Mouse (Mus musculus): ENCODE measurements around the gene Wnk2. TPM values are rescaled to one million over a fixed set of nuclear protein-coding genes. Genes with fewer than 3 reads are reported as not detected.
"Not testable (repeated sequence)": the region's sequence is repeated elsewhere in the genome, so short reads cannot be mapped to it uniquely, and the experiment has no call there.

Wnk2 gene
- total RNA-seq, 4 experiments from 2014 or later, result 115 to 126 (median 123) TPM

- no peak for DNase-seq (ENCODE audit: low spot score in 2 of 2)
Observed at GRCm38 (mm10) chr13:49096826-49097225, 51.0 kb downstream of the Wnk2 start.

- DNase-seq (ENCODE audit: low spot score in 2 of 2), result no peak
Observed at GRCm38 (mm10) chr13:49094667-49095066, 53.1 kb downstream of the Wnk2 start.

GRCm38 (mm10) chr13:49093471-49093891, 54.3 kb downstream of the Wnk2 start:
- no peak for DNase-seq (ENCODE audit: low spot score in 2 of 2)

- no peak for DNase-seq (ENCODE audit: low spot score in 2 of 2)
Observed at GRCm38 (mm10) chr13:49092596-49092995, 55.2 kb downstream of the Wnk2 start.

GRCm38 (mm10) chr13:49090176-49090575, 57.6 kb downstream of the Wnk2 start:
- DNase-seq (ENCODE audit: low spot score in 2 of 2), result no peak

- no peak for DNase-seq (ENCODE audit: low spot score in 2 of 2)
Observed at GRCm38 (mm10) chr13:49088874-49089273, 58.9 kb downstream of the Wnk2 start.

- DNase-seq (ENCODE audit: low spot score in 2 of 2), result no peak
Observed at GRCm38 (mm10) chr13:49087420-49087819, 60.4 kb downstream of the Wnk2 start.

- no peak for DNase-seq (ENCODE audit: low spot score in 2 of 2)
Observed at GRCm38 (mm10) chr13:49086431-49086830, 61.4 kb downstream of the Wnk2 start.

GRCm38 (mm10) chr13:49085211-49085610, 62.6 kb downstream of the Wnk2 start:
- DNase-seq (ENCODE audit: low spot score in 2 of 2), result no peak

GRCm38 (mm10) chr13:49084781-49085180, 63.0 kb downstream of the Wnk2 start:
- DNase-seq (ENCODE audit: low spot score in 2 of 2), result no peak

- DNase-seq (ENCODE audit: low spot score in 2 of 2), result no peak
Observed at GRCm38 (mm10) chr13:49083941-49084340, 63.9 kb downstream of the Wnk2 start.

- DNase-seq (ENCODE audit: low spot score in 2 of 2), result no peak
Observed at GRCm38 (mm10) chr13:49082151-49082879, 65.5 kb downstream of the Wnk2 start.

- DNase-seq (ENCODE audit: low spot score in 2 of 2), result no peak
Observed at GRCm38 (mm10) chr13:49076196-49076595, 71.6 kb downstream of the Wnk2 start.

GRCm38 (mm10) chr13:49075377-49075776, 72.4 kb downstream of the Wnk2 start:
- DNase-seq (ENCODE audit: low spot score in 2 of 2), result no peak

- no peak for DNase-seq (ENCODE audit: low spot score in 2 of 2)
Observed at GRCm38 (mm10) chr13:49073295-49073694, 74.5 kb downstream of the Wnk2 start.

- DNase-seq (ENCODE audit: low spot score in 2 of 2), result no peak
Observed at GRCm38 (mm10) chr13:49071861-49072260, 76.0 kb downstream of the Wnk2 start.

- DNase-seq (ENCODE audit: low spot score in 2 of 2), result no peak
Observed at GRCm38 (mm10) chr13:49069979-49070378, 77.8 kb downstream of the Wnk2 start.

GRCm38 (mm10) chr13:49069393-49069792, 78.4 kb downstream of the Wnk2 start:
- peak in 1 of 2 experiments; percentile 55 for DNase-seq (ENCODE audit: low spot score in 2 of 2)

- DNase-seq (ENCODE audit: low spot score in 2 of 2), result no peak
Observed at GRCm38 (mm10) chr13:49064257-49064656, 83.6 kb downstream of the Wnk2 start.

- DNase-seq (ENCODE audit: low spot score in 2 of 2), result no peak
Observed at GRCm38 (mm10) chr13:49060456-49060855, 87.4 kb downstream of the Wnk2 start.

- DNase-seq (ENCODE audit: low spot score in 2 of 2), result no peak
Observed at GRCm38 (mm10) chr13:49058528-49058927, 89.3 kb downstream of the Wnk2 start.

GRCm38 (mm10) chr13:49056304-49056703, 91.5 kb downstream of the Wnk2 start:
- DNase-seq (ENCODE audit: low spot score in 2 of 2), result no peak

- not testable (repeated sequence) for DNase-seq (ENCODE audit: low spot score in 2 of 2)
Observed at GRCm38 (mm10) chr13:49054753-49055152, 93.1 kb downstream of the Wnk2 start.

All from left cerebral cortex, adult 8-10 months (tissue).